Mouse (Mus musculus) erythroblast, embryonic 14.5 days (primary cell): ENCODE measurements around the gene Npepl1. TPM values are rescaled to one million over a fixed set of nuclear protein-coding genes. Genes with fewer than 3 reads are reported as not detected.

Experiments
- H3K27me3 ChIP-seq: 2 replicates; pipeline ENCODE4 v1.6.1; 2012; ENCODE audit warnings: inconsistent platforms; ENCODE audit not compliant: control insufficient read depth
- H3K36me3 ChIP-seq: 2 replicates; pipeline ENCODE4 v1.6.1; 2012; ENCODE audit warnings: mild to moderate bottlenecking, inconsistent platforms; ENCODE audit not compliant: control insufficient read depth
- H3K4me1 ChIP-seq: 2 replicates; pipeline ENCODE4 v1.6.1; 2012; ENCODE audit warnings: inconsistent platforms; ENCODE audit not compliant: control insufficient read depth
- H3K4me3 ChIP-seq: replicated peaks from 2 replicates; pipeline ENCODE3; 2012; ENCODE audit warnings: moderate library complexity, mild to moderate bottlenecking, inconsistent platforms
- H3K9me3 ChIP-seq: 2 replicates; pipeline ENCODE4 v1.6.1; 2012; ENCODE audit warnings: low read length, inconsistent platforms, mixed read lengths; ENCODE audit not compliant: control insufficient read depth
- GATA1 ChIP-seq: IDR thresholded peaks from 2 replicates; pipeline ENCODE4 v1.6.1; 2012; ENCODE audit warnings: low read length, inconsistent platforms, mixed read lengths
- TAL1 ChIP-seq: IDR thresholded peaks from 3 replicates; pipeline ENCODE4 v1.6.1; 2012; ENCODE audit warnings: low read length, inconsistent platforms, mixed read lengths
- polyA plus RNA-seq: library from polyadenylated mRNA; stranded (reverse); fragments of >175 nt; gene quantifications from 2 replicates; pipeline ENCODE4 v1.2.3, GENCODE M21; 2012

The Npepl1 gene
- polyA plus RNA-seq, 1 experiment, result 2.3 TPM

DNA sequence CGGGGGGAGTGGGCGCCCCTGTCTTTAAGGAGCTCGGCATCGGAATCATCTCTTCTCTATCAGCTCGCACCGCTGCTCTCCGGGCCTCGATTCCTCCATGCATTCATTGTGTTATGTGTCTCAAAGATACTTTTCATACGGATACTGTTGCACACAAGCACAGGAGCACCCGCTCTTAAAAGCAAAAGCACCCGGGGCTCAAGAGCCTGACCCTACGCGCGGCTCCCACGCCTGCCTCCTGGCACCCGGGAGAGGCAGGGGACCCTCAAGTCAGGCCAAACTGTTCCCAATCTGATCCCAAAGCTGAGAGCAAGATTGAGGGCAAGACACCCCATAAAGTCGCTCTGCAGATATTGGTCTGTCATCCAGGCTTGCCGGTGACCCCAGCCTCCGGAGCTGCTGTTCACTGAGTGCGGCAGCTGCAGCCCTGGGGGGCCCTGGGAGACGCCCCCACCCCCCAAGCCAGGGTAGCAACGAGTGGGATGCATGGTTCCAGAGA, 35.0 kb upstream of the Npepl1 start:
- Histone ChIP-seq H3K27me3 (peaks cover 21% of the 10 kb centered on the region), H3K4me1 (peaks cover 32% of the 10 kb centered on the region), H3K4me3 (peak overlapping the region; percentile 93), H3K9me3 (no peaks in the 10 kb centered on the region), H3K36me3 (no peaks in the 10 kb centered on the region)
- TF ChIP-seq TAL1 (no peak), GATA1 (no peak)

DNA sequence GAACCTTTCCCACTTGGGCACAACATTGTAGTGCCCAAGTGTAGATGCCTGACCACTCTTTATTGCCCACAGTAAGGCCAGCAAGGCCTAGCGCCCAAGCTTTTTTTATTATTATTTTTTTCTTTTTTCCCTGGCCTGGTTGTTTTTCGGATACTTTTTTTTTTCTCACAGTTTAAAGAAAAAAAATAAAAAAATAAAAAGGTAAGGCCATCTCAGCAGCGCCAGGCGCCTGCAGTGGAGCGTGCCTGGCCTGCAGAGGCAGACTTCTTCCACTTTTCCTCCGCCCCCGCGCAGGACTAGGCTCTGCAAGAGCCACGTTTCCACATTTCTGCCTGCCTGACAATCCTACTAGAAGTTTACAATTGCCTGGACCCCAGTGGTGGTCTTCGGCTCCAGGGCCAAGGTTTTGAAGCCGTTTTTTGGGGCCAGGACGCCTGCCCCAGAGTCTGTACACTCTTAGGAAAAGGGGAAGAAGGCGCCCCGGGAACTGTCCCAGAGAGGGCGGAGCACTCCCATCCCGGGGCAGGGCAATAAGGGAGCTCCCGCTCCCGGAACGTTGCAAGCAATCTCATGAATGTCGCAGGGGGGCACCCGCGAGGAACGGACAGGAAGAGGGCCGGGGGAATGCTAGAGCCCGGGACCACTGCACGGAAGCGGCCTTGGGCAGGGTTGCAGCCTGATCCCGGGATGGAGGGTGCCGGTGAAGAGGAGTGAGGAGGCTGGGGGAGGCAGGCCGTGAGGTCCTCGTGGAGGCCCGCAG, 34.3 kb upstream of the Npepl1 start, which contains the start of gene Stx16:
Gene Stx16 (plus strand): TSS at position 636 of the 760 bp plus-strand sequence.
- H3K27me3 ChIP-seq, result peaks cover 21% of the 10 kb centered on the region
- TF ChIP-seq GATA1 (no peak), TAL1 (no peak)
- H3K36me3 ChIP-seq, result no peaks in the 10 kb centered on the region; the same call in 1 of the 2 replicates
- no peaks in the 10 kb centered on the region for H3K9me3 ChIP-seq
- peak within 1 kb of the TSS; percentile 93 for H3K4me3 ChIP-seq
- peaks cover 36% of the 10 kb centered on the region for H3K4me1 ChIP-seq

DNA sequence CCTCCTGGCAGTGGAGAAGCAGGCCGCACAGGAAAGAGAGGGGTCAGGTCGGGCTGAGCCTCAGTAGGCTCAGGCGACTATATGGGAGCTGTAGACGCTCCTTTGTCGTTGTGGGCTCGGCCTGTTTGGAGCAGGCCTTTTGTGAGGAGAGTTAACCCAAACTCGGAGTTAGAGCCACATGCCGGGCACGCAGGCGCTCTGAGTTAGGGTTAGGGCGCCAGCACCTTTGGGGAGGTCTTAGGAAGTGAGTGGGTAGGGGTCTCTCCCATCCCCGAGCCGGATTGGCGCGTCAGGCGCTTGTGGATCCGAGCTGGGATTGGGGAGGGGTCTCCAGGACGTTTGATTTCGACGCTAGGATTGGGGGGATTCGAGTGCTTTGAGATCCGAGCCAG, 33.7 kb upstream of the Npepl1 start:
- H3K27me3 ChIP-seq, result peaks cover 21% of the 10 kb centered on the region
- peaks cover 36% of the 10 kb centered on the region for H3K4me1 ChIP-seq
- TF ChIP-seq GATA1 (no peak), TAL1 (no peak)
- H3K36me3 ChIP-seq, result no peaks in the 10 kb centered on the region; the same call in 1 of the 2 replicates
- peak overlapping the region; percentile 93 for H3K4me3 ChIP-seq
- no peaks in the 10 kb centered on the region for H3K9me3 ChIP-seq

DNA sequence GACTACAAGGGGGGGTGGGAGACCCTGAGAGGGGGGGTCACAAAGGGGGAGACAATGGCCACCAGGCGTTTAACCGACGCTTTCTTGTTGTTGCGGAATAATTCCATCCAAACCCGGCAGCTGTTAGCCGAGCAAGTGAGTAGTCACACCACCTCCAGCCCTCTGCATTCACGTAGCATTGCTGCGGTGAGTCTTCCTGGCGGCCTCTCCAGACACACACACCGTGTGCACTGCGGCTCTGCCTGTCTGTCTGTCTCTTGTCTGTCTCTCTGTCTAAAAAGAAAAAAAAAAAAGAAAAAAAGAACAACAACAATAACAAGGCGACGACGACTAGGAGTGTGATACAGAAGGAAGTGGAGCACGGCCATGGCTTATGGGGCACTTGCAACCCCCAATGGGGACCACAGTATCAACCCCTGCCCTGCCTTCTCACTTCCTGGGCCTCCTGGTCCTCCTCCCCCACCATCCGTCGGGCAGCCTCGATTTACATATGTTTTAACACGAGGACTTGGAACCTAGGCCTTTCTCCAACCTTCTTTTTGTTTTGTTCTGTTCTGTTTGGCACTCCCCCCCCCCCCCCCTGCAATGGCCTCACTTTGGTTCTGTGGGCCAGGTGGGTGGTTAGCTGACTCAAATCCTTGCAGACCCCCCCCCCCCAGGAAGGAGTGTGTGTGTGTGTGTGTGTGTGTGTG, 33.0 kb upstream of the Npepl1 start:
- H3K9me3 ChIP-seq, result no peaks in the 10 kb centered on the region
- no peaks in the 10 kb centered on the region; the same call in 1 of the 2 replicates for H3K36me3 ChIP-seq
- peak overlapping the region; percentile 93 for H3K4me3 ChIP-seq
- H3K27me3 ChIP-seq, result peaks cover 21% of the 10 kb centered on the region
- TF ChIP-seq TAL1 (no peak), GATA1 (no peak)
- H3K4me1 ChIP-seq, result peaks cover 36% of the 10 kb centered on the region

DNA sequence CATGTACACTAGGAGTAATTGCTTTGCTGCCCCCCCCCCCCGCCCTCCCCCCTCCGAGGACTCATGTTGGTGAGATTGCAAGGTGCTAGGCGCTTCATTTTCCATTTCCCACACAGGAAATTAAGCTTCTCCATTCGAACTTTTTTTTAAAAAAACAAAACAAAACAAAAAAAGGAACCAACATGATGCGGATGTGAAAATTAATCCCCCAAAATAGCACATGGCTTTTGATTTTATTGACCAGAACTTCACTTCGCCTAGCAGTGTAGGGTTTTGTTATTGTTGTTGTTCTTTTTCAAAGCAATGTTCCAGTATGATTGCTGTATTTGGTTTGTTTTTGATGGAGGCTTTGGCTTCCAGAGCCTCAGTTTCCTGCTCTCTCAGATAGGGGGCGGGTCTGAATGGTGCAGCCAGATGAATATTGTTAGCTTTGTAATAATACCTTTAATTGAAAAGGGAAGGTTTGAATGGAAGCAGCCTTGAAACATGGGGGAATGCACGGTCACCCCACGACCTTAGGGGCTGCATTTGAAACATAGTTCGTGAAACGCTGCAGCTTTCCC, 32.3 kb upstream of the Npepl1 start:
- no peaks in the 10 kb centered on the region; the same call in 1 of the 2 replicates for H3K36me3 ChIP-seq
- peaks cover 36% of the 10 kb centered on the region for H3K4me1 ChIP-seq
- TF ChIP-seq GATA1, result no peak
- TF ChIP-seq TAL1, result no peak
- peak overlapping the region; percentile 93 for H3K4me3 ChIP-seq
- peaks cover 19% of the 10 kb centered on the region for H3K27me3 ChIP-seq
- H3K9me3 ChIP-seq, result no peaks in the 10 kb centered on the region

DNA sequence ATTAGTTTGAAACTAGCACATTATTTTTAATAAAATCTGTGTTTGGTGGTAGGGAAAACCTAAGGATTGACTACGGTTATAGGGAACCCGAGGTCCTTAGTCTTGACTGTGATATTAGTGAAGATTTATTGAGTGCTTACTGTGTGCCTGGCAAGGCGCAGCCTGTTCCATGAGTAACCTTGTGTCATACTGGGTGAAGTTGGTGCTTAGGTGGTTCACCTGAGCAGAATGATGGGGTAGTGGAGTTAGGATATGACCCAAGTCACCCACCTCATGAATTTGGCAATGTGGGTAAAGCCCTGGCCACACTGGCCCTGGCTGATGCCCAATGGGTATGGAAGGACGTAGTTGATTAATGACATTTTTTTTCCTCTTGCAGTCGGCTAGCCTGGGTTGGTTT, 28.3 kb upstream of the Npepl1 start:
- H3K36me3 ChIP-seq, result peaks cover 11% of the 10 kb centered on the region
- no peak for TF ChIP-seq TAL1
- TF ChIP-seq GATA1, result no peak
- no peak overlapping the region for H3K4me3 ChIP-seq
- no peaks in the 10 kb centered on the region for H3K27me3 ChIP-seq
- H3K9me3 ChIP-seq, result no peaks in the 10 kb centered on the region
- H3K4me1 ChIP-seq, result peaks cover 16% of the 10 kb centered on the region

DNA sequence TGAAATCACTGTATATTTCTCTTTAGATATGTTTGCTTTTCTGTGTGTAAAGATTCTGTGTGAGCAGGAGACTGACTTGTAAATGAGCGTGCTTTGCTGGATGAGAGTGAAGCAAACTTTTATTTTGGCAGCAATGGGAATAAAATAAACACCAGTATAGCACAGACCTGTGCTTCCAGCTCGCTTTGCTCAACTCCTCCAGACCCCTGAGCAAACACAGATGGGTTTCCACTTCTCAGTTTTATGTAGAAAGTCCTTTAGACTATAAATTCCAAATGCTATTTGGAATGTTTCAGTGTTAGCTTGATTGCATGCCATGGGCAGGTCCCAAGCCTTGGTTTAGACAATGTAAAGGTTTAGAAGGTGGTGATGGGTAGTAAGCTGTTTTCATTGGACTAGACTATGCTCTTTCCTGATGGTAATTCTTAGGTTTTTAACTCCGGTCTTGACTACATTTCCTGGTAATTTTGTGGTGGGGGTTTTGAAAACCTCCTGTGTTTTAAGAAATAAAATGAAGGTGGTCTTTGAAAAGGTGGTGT, 27.7 kb upstream of the Npepl1 start:
- no peak for TF ChIP-seq TAL1
- no peak for TF ChIP-seq GATA1
- Histone ChIP-seq H3K36me3 (peaks cover 11% of the 10 kb centered on the region), H3K27me3 (no peaks in the 10 kb centered on the region), H3K4me3 (no peak overlapping the region), H3K4me1 (peaks cover 11% of the 10 kb centered on the region), H3K9me3 (no peaks in the 10 kb centered on the region)

DNA sequence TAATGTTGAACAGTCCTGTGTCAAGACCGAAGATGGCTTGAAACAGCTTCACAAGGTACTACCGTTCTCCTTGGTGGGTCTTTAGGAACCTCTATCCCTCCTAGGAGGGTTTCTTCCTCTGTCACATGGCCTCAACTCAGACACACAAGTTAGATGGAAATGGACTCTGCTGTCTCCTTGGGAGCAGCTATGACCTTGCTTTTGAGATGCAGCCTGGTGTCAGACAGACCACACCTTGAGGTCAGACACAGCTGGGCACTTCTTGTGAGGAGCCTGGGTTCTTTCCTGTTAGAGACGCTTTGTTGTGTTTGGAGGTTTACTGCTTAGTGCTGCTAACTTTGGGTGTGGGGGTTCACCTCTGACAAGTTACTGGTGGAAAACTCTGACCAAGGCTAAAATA, 15.1 kb upstream of the Npepl1 start:
- Histone ChIP-seq H3K27me3 (no peaks in the 10 kb centered on the region), H3K4me3 (no peak overlapping the region), H3K9me3 (no peaks in the 10 kb centered on the region), H3K4me1 (no peaks in the 10 kb centered on the region), H3K36me3 (peaks cover 72% of the 10 kb centered on the region)
- TF ChIP-seq GATA1 (no peak), TAL1 (no peak)

DNA sequence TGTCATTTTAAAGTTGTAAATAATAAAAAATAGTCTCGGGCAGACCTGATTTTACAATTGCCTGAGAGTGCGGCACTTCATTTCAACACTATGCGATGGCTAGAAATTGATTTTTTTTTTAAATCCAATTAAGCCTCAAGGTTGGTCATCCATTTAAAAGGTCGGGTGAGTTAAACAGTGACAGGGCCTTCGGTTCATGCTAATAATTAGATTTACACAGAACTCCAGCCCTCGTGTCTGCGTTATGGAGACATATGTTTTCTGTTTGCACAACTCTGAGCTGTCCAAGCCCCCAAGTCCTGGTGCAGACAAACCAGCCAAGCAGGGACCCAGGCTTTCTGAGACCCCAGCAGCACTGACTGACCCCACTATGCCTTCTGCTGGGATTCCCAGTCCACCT, 7.8 kb upstream of the Npepl1 start:
- peaks cover 20% of the 10 kb centered on the region for H3K36me3 ChIP-seq
- no peak overlapping the region for H3K4me3 ChIP-seq
- no peak for TF ChIP-seq GATA1
- TF ChIP-seq TAL1, result no peak
- H3K9me3 ChIP-seq, result no peaks in the 10 kb centered on the region
- H3K4me1 ChIP-seq, result no peaks in the 10 kb centered on the region
- H3K27me3 ChIP-seq, result no peaks in the 10 kb centered on the region
